Mouse (Mus musculus) liver, embryonic 13.5 days (tissue): ENCODE results near the gene Zfp697. TPM values are rescaled to one million over a fixed set of nuclear protein-coding genes. Genes with fewer than 3 reads are reported as not detected.
A peak's percentile ranks its signal among the peaks of the same experiment; 100 is the strongest.
"Not testable (repeated sequence)": the region's sequence is repeated elsewhere in the genome, so short reads cannot be mapped to it uniquely, and the experiment has no call there.

Experiments
- ATAC-seq: fragments of 200-750 bp; cut with Nextera tagmentation; 2 replicates; pipeline ENCODE4 v1.8.0; 2017; ENCODE audit warnings: low read depth, mild to moderate bottlenecking, moderate number of reproducible peaks, moderate library complexity
- DNase-seq: peaks from one replicate; pipeline ENCODE4 v3.0.0; 2022
- H3K27ac ChIP-seq: fragments of 300-500 bp; sonication (generic); 2 replicates; pipeline ENCODE4 v1.5.1; 2015; ENCODE audit warnings: moderate library complexity, mild to moderate bottlenecking, inconsistent platforms
- H3K27me3 ChIP-seq: fragments of 300-500 bp; sonication (generic); 2 replicates; pipeline ENCODE4 v1.6.1; 2015; ENCODE audit warnings: mild to moderate bottlenecking, inconsistent platforms
- H3K36me3 ChIP-seq: fragments of 300-500 bp; sonication (generic); 2 replicates; pipeline ENCODE4 v1.6.1; 2015; ENCODE audit warnings: mild to moderate bottlenecking, inconsistent platforms
- H3K4me1 ChIP-seq: fragments of 300-500 bp; sonication (generic); replicated peaks from 2 replicates; pipeline ENCODE4 v1.6.1; 2015; ENCODE audit warnings: inconsistent platforms
- H3K4me2 ChIP-seq: fragments of 300-500 bp; sonication (generic); 2 replicates; pipeline ENCODE4 v1.6.1; 2015; ENCODE audit warnings: inconsistent platforms, mild to moderate bottlenecking, moderate library complexity
- H3K4me3 ChIP-seq: fragments of 300-500 bp; sonication (generic); replicated peaks from 2 replicates; pipeline ENCODE4 v1.5.1; 2015; ENCODE audit warnings: mild to moderate bottlenecking, inconsistent platforms
- H3K9ac ChIP-seq: fragments of 300-500 bp; sonication (generic); 2 replicates; pipeline ENCODE4 v1.6.1; 2015; ENCODE audit warnings: mild to moderate bottlenecking, inconsistent platforms
- H3K9me3 ChIP-seq: fragments of 300-500 bp; sonication (generic); replicated peaks from 2 replicates; pipeline ENCODE4 v1.6.1; 2016; ENCODE audit warnings: inconsistent platforms
- WGBS: fragments of 180-500 bp; shearing (Covaris S2); methylation state at CpG from one replicate; pipeline ENCODE4 v1.1.7; 2015; ENCODE audit not compliant: insufficient replicate concordance; 5-methylcytosine and 5-hydroxymethylcytosine counted together
- polyA plus RNA-seq: library from polyadenylated mRNA; unstranded; fragments of >200 nt; fragmentation: Nextera tagmentation; extraction: Ambion mirVana; gene quantifications from 2 replicates; pipeline ENCODE4 v1.2.1, GENCODE M21; 2015

The Zfp697 gene
- polyA plus RNA-seq, 1 experiment from 2014 or later: 2.8 TPM

DNA sequence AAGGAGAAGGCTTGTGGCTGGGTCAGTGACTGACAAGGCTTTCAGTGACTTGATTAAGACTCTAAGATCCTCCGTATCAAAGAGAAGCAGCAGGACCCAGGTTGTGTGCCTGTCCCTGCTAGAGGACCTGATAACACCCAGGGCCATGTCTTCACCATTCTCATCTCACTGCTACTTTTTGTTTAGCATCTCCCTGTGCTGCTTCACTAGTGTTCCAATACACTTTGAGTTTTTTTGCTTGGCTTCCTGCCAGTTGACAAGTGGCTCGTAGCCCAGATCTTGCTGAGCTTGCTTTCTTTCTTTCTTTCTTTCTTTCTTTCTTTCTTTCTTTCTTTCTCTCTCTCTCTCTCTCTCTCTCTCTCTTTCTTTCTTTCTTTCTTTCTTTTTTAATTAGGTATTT is 87.1 kb downstream of the Zfp697 start:
- not testable (repeated sequence) for H3K27me3 ChIP-seq, H3K4me1 ChIP-seq, H3K4me3 ChIP-seq, H3K27ac ChIP-seq, H3K9me3 ChIP-seq, H3K4me2 ChIP-seq, ATAC-seq, DNase-seq, H3K9ac ChIP-seq, H3K36me3 ChIP-seq
- 50% methylated on average over 1 of the region's 2 CpGs for WGBS

DNA sequence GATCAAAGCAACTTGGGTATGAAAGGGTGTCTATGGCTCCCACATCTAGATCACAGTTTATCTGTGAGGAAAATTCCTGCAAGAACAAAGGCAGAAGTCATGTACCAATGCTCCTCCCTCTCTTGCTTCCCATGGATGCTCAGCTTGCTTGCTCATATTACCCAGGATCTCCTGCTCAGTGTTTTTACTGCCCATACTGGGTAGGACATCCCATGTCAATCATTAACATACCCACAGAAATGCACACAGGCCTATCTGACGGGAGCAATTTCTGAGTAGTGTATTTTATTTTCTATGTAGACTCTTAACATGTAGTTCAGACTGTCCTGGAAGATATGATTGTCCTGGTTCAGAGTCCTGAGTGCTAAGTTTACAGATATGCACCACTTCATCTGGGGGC is 88.8 kb downstream of the Zfp697 start:
- not testable (repeated sequence) for H3K9me3 ChIP-seq, H3K9ac ChIP-seq, H3K4me2 ChIP-seq, H3K27ac ChIP-seq, H3K36me3 ChIP-seq, ATAC-seq, H3K27me3 ChIP-seq, DNase-seq, H3K4me3 ChIP-seq, H3K4me1 ChIP-seq
- whole genome bisulfite sequencing: no CpG with 5 or more reads among the region's 1 CpGs

DNA sequence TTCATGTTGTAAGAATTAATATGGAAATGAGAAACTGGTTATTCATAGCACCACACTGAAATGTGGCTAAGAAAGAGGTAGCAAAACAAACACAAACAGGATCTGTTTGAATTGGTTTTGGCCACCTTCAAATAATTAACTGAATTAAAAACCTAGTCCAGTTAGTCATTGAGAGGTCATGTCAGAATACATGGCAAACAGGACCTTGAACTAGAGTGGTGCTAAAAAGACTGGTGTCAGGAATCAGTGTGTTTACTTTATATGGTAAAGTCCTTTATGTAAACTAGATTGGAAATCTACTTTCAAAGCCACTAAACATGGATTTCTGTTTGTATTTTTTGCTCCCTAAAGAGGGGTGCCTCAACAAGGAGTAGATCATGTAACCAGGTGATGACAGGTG is 89.2 kb downstream of the Zfp697 start:
- not testable (repeated sequence) for DNase-seq, H3K4me3 ChIP-seq, H3K4me2 ChIP-seq, H3K27me3 ChIP-seq, H3K27ac ChIP-seq, H3K36me3 ChIP-seq, H3K4me1 ChIP-seq, H3K9me3 ChIP-seq, H3K9ac ChIP-seq
- ATAC-seq: 0 out of 2 replicates have a peak, but pooled peaks have one; percentile 34

DNA sequence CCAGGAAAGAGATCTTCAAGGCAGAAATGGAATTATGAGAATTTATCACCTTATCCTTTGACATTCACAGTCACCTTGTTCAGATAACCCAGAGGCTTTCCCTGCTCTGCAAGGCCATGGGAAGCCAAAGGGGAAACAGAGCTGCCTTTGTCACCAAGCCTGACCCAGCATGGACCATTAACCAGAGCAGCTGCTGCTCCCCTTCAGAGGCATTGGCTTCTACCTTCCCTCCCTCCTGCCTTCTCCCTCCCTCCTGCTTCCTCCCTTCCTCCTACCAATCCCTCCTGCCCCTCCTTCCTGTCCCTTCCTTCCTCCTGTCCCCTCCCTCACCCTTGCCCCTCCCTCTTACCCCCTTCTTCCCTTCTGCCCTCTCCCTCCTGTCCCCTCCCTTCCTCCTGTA is 111.9 kb downstream of the Zfp697 start:
- not testable (repeated sequence) for ATAC-seq, H3K4me2 ChIP-seq, H3K36me3 ChIP-seq, H3K4me3 ChIP-seq, H3K27me3 ChIP-seq, H3K9me3 ChIP-seq, H3K9ac ChIP-seq, H3K27ac ChIP-seq, H3K4me1 ChIP-seq, DNase-seq

DNA sequence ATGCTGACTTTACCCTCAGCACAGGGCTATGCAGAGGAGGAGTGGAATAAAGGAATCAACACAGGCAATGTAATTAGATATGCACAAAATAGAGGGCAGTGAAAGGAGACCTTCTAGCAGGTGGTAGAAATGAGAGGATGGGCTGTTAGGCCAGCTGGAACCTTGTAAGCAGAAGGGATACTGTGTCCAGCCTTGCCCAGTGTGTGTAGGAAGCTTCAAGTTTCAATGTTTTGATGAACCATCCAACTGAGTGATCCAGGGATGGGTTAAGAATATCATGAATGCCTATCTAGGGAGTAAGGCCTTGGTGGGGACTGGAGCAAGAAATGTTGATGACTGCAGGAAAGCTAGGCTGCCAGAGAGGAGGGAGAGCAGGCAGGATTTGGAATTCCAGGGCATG is 112.8 kb downstream of the Zfp697 start:
- H3K4me1 ChIP-seq, H3K9ac ChIP-seq, H3K36me3 ChIP-seq, H3K4me2 ChIP-seq, H3K27me3 ChIP-seq, H3K9me3 ChIP-seq, ATAC-seq, H3K4me3 ChIP-seq, H3K27ac ChIP-seq, DNase-seq: not testable (repeated sequence)

DNA sequence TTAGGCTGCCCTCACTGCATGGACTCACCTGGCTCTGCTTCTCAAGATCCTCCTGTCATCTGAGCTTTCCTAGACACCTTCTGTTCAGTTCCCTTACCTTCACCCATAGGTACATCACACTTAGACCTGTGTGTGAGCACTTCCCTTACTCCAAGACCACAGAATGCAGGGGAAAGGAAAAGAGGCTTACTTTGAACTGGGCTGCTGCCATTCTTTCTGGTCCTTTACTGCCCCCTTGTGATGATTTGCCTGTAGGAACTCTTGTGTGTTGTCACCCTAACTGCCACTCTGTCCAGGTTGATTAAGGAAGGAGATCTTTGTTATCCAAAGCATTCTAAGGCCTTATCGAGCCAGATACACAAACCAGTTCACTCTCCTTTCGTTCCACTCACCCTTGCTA is 114.5 kb downstream of the Zfp697 start:
- not testable (repeated sequence) for H3K9ac ChIP-seq, H3K36me3 ChIP-seq, H3K27me3 ChIP-seq, DNase-seq, H3K4me2 ChIP-seq, H3K4me1 ChIP-seq, H3K4me3 ChIP-seq, H3K9me3 ChIP-seq, H3K27ac ChIP-seq
- WGBS: no CpG with 5 or more reads among the region's 2 CpGs
- peak; percentile 34; the same call in 1 of the 2 replicates for ATAC-seq

DNA sequence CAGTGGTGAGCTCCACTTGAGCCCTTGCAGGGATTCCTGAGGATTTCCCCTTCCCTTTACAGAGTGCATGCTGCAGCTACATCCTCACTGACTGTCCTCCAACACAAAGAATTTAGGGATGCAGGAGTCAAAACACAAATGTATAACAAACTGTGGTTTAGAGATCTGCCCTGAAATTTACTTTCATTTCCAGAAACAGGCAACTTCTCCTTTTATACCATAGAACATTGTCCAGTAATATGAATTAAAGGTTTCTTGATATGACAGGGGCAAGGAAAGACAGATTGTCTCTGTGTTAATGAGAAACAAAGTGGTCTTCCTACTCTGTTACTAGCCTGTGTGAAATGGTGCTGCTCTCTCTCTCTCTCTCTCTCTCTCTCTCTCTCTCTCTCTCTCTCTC is 115.1 kb downstream of the Zfp697 start:
- H3K27me3 ChIP-seq, DNase-seq, H3K9ac ChIP-seq, H3K4me3 ChIP-seq, H3K4me1 ChIP-seq, H3K9me3 ChIP-seq, H3K4me2 ChIP-seq, H3K36me3 ChIP-seq, H3K27ac ChIP-seq, ATAC-seq: not testable (repeated sequence)

DNA sequence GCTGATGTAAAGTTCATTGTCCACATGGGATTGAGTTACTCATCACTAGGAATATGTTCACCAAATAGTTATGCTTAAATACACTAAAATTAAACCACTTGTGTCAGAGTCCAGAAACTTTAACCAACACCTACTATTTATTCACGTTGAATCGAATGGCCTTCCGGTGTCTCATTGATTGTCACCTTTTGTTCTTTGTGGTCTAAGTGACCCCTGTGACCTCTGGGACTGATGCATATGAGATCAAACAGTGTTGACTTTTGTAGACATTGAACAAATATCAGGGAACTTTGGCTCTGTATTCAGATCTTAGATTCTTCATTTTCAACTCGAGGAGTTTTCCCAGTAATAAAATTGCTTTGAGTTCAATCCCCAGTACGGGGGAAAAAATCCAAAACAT is 125.0 kb downstream of the Zfp697 start:
- not testable (repeated sequence) for H3K4me2 ChIP-seq, H3K4me1 ChIP-seq, H3K27ac ChIP-seq, H3K9ac ChIP-seq, H3K4me3 ChIP-seq, H3K9me3 ChIP-seq, H3K36me3 ChIP-seq, H3K27me3 ChIP-seq, DNase-seq
- no CpG with 5 or more reads among the region's 5 CpGs for WGBS
- ATAC-seq: peak; percentile 70

DNA sequence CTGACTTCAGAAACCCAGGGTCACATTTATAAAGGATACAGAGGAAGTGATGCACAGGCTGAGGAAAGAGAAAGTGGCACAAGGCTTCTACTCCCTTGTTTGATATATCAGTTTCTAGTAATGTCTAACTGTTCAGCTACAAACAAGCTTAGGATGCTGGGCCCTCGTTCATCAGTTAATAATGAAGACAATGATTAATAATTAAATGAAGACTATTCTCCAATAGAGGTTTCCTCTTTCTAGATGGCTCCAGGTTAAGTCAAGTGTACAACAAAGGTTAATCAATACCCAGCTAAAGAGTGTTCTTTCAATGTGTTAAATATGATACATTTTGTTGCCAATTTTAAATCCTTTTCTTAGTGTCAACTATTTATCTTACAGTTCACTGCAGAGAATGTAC is 128.2 kb downstream of the Zfp697 start, which contains the start of gene Hsd3b4:
TSS of gene Hsd3b4 (minus strand) at position 101 of the 400 bp plus-strand sequence.
- not testable (repeated sequence) for DNase-seq, H3K4me3 ChIP-seq, H3K27me3 ChIP-seq, H3K9me3 ChIP-seq, H3K9ac ChIP-seq, ATAC-seq, H3K4me1 ChIP-seq, H3K27ac ChIP-seq, H3K4me2 ChIP-seq, H3K36me3 ChIP-seq
- no CpG with 5 or more reads among the region's 1 CpGs for WGBS

DNA sequence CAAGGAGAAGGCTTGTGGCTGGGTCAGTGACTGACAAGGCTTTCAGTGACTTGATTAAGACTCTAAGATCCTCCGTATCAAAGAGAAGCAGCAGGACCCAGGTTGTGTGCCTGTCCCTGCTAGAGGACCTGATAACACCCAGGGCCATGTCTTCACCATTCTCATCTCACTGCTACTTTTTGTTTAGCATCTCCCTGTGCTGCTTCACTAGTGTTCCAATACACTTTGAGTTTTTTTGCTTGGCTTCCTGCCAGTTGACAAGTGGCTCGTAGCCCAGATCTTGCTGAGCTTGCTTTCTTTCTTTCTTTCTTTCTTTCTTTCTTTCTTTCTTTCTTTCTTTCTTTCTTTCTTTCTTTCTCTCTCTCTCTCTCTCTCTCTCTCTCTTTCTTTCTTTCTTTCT is 140.5 kb downstream of the Zfp697 start:
- DNase-seq, H3K27me3 ChIP-seq, H3K4me3 ChIP-seq, H3K27ac ChIP-seq, H3K4me1 ChIP-seq, H3K4me2 ChIP-seq, ATAC-seq, H3K9ac ChIP-seq, H3K36me3 ChIP-seq, H3K9me3 ChIP-seq: not testable (repeated sequence)
- WGBS: 40% methylated on average over 1 of the region's 2 CpGs

DNA sequence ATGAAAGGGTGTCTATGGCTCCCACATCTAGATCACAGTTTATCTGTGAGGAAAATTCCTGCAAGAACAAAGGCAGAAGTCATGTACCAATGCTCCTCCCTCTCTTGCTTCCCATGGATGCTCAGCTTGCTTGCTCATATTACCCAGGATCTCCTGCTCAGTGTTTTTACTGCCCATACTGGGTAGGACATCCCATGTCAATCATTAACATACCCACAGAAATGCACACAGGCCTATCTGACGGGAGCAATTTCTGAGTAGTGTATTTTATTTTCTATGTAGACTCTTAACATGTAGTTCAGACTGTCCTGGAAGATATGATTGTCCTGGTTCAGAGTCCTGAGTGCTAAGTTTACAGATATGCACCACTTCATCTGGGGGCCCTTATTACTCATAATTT is 142.3 kb downstream of the Zfp697 start:
- not testable (repeated sequence) for H3K9ac ChIP-seq

DNA sequence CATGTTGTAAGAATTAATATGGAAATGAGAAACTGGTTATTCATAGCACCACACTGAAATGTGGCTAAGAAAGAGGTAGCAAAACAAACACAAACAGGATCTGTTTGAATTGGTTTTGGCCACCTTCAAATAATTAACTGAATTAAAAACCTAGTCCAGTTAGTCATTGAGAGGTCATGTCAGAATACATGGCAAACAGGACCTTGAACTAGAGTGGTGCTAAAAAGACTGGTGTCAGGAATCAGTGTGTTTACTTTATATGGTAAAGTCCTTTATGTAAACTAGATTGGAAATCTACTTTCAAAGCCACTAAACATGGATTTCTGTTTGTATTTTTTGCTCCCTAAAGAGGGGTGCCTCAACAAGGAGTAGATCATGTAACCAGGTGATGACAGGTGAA is 142.7 kb downstream of the Zfp697 start:
- not testable (repeated sequence) for H3K27ac ChIP-seq, H3K9ac ChIP-seq, H3K4me2 ChIP-seq, H3K27me3 ChIP-seq, DNase-seq, H3K9me3 ChIP-seq, H3K4me3 ChIP-seq, H3K36me3 ChIP-seq, H3K4me1 ChIP-seq, ATAC-seq

More for the DNA sequence above, 142.3 kb downstream of the Zfp697 start:
- whole genome bisulfite sequencing: no CpG with 5 or more reads among the region's 1 CpGs
- not testable (repeated sequence) for H3K4me3 ChIP-seq, DNase-seq, H3K4me1 ChIP-seq, ATAC-seq, H3K9me3 ChIP-seq, H3K4me2 ChIP-seq, H3K36me3 ChIP-seq, H3K27me3 ChIP-seq, H3K27ac ChIP-seq

DNA sequence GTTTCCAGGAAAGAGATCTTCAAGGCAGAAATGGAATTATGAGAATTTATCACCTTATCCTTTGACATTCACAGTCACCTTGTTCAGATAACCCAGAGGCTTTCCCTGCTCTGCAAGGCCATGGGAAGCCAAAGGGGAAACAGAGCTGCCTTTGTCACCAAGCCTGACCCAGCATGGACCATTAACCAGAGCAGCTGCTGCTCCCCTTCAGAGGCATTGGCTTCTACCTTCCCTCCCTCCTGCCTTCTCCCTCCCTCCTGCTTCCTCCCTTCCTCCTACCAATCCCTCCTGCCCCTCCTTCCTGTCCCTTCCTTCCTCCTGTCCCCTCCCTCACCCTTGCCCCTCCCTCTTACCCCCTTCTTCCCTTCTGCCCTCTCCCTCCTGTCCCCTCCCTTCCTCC is 165.4 kb downstream of the Zfp697 start:
- H3K4me2 ChIP-seq, DNase-seq, H3K9ac ChIP-seq, ATAC-seq, H3K36me3 ChIP-seq, H3K27ac ChIP-seq, H3K4me1 ChIP-seq, H3K4me3 ChIP-seq, H3K9me3 ChIP-seq, H3K27me3 ChIP-seq: not testable (repeated sequence)
